Mouse (Mus musculus): Measurements from ENCODE around the gene Gm1043. TPM values are rescaled to one million over a fixed set of nuclear protein-coding genes. Genes with fewer than 3 reads are reported as not detected.

Gm1043 gene
- polyA plus RNA-seq, 1 experiment: 4.3 TPM

DNA sequence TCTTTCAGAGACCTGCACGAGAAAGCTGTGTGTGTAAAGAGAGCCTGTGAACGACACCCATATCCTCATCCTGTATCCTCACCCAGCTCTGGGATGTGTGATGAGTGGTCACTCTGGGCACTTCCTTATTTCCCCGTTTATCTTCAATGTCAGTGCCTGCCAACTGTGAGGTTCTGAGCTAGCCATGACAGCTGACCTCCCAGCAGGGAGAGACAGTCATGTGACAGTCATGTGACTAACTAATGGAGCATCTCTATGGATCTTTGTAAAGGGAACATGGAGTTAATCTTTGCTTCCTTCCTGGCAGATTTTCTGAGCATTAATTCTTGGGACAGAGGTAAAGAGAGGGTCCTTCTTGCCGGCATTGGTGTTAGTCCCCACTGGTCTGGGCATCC lies 128.5 kb downstream of the Gm1043 start:
- 65% methylated on average over 4 of the region's 4 CpGs for WGBS
- Histone ChIP-seq H3K4me3 (ENCODE audit: control insufficient read depth, insufficient read depth, low read length) (no peak overlapping the region), H3K4me1 (replicated peaks; ENCODE audit: control insufficient read depth, insufficient read depth, low read length) (no peaks in the 10 kb centered on the region), H3K27ac (ENCODE audit: control insufficient read depth, insufficient read depth, low read length) (no peak overlapping the region), H3K27me3 (ENCODE audit: control insufficient read depth, insufficient read depth, low read length) (no peaks in the 10 kb centered on the region), H3K36me3 (ENCODE audit: control insufficient read depth, insufficient read depth, low read length) (no peaks in the 10 kb centered on the region)
- TF ChIP-seq POLR2A (IDR thresholded peaks at IDR 0.05; ENCODE audit: control insufficient read depth, extremely low read depth, insufficient read depth, low read length, poor library complexity) (no peak), CTCF (IDR thresholded peaks at IDR 0.05; ENCODE audit: borderline replicate concordance, control insufficient read depth, extremely low read depth, insufficient read depth, low read length, poor library complexity) (no peak)
- no peak for DNase-seq

DNA sequence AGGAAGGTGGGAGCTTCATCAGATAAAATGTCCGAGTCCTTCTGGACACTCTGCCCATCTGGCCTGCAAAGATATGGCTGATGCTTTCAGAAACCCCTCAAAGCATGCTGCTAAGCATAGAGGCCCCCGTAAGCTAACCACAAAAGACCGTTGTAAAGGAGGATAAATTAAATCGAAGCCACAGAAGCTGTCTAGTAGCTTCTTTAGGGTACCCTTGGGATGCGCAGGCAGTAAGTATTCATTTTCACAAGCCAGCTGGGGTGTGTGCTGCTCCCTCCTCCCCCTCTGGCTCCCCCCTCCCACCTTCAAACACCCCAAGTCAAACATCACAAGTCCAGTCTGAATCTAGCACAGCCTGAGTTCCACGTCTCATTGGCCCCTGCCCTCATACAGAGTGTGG lies 129.4 kb downstream of the Gm1043 start:
- no peaks in the 10 kb centered on the region for H3K4me1 ChIP-seq (replicated peaks; ENCODE audit: control insufficient read depth, insufficient read depth, low read length)
- no peaks in the 10 kb centered on the region for H3K36me3 ChIP-seq (ENCODE audit: control insufficient read depth, insufficient read depth, low read length)
- WGBS: 90% methylated on average over 6 of the region's 6 CpGs
- H3K27me3 ChIP-seq (ENCODE audit: control insufficient read depth, insufficient read depth, low read length): no peaks in the 10 kb centered on the region
- DNase-seq: no peak
- no peak for TF ChIP-seq CTCF (IDR thresholded peaks at IDR 0.05; ENCODE audit: borderline replicate concordance, control insufficient read depth, extremely low read depth, insufficient read depth, low read length, poor library complexity)
- no peak overlapping the region for H3K4me3 ChIP-seq (ENCODE audit: control insufficient read depth, insufficient read depth, low read length)
- H3K27ac ChIP-seq (ENCODE audit: control insufficient read depth, insufficient read depth, low read length): no peak overlapping the region

DNA sequence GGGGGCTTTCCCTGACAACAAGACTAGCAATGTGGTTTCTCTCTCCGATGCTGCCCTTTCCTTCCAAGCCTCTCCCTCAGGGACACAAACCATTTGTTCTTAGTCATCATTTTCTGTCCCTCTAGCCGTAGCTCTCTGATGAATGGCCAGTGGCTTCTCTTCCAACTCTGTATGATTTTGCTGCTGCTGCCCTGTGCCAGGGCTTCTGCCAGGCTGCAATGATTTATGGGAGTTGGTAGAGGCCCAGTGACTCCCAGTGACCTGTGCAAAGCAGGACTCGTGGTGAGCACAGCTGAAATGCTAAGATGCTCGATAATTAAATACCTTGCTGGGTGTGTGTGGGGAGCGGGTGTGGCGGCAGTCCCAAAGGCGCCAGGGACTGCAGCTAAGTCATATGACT lies 130.1 kb downstream of the Gm1043 start:
- no peaks in the 10 kb centered on the region for H3K4me1 ChIP-seq (replicated peaks; ENCODE audit: control insufficient read depth, insufficient read depth, low read length)
- 87% methylated on average over 7 of the region's 7 CpGs for WGBS

DNA sequence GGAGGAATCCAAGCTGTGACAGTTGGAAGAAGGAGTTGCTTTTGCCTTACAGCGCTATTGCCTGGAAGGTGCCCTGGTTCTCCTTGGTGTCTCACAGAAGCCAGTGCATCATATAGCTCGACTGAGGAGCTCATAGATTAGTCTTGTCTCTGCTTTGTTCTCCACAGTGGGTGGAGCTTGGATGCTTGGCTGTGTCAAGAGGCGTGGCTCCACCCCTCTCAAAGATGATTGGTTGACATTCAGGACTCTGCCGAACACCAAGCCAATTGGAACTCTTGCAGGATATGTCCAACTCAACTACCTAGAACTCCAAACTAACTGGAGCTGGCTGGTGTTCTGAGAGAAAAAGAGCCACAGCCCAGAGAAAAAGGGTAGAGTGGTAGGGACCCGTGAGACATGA lies 134.4 kb downstream of the Gm1043 start:
- H3K27ac ChIP-seq (ENCODE audit: control insufficient read depth, insufficient read depth, low read length): no peak overlapping the region
- TF ChIP-seq POLR2A (IDR thresholded peaks at IDR 0.05; ENCODE audit: control insufficient read depth, extremely low read depth, insufficient read depth, low read length, poor library complexity) (no peak), CTCF (IDR thresholded peaks at IDR 0.05; ENCODE audit: borderline replicate concordance, control insufficient read depth, extremely low read depth, insufficient read depth, low read length, poor library complexity) (no peak)
- 51% methylated on average over 5 of the region's 5 CpGs for WGBS
- no peaks in the 10 kb centered on the region for H3K27me3 ChIP-seq (ENCODE audit: control insufficient read depth, insufficient read depth, low read length)
- H3K4me3 ChIP-seq (ENCODE audit: control insufficient read depth, insufficient read depth, low read length): no peak overlapping the region
- H3K36me3 ChIP-seq (ENCODE audit: control insufficient read depth, insufficient read depth, low read length): no peaks in the 10 kb centered on the region
- no peak for DNase-seq
- no peaks in the 10 kb centered on the region for H3K4me1 ChIP-seq (replicated peaks; ENCODE audit: control insufficient read depth, insufficient read depth, low read length)

More for the DNA sequence above, 130.1 kb downstream of the Gm1043 start:
- Histone ChIP-seq H3K36me3 (ENCODE audit: control insufficient read depth, insufficient read depth, low read length) (no peaks in the 10 kb centered on the region), H3K27me3 (ENCODE audit: control insufficient read depth, insufficient read depth, low read length) (no peaks in the 10 kb centered on the region), H3K27ac (ENCODE audit: control insufficient read depth, insufficient read depth, low read length) (no peak overlapping the region), H3K4me3 (ENCODE audit: control insufficient read depth, insufficient read depth, low read length) (no peak overlapping the region)
- no peak for DNase-seq
- TF ChIP-seq POLR2A (IDR thresholded peaks at IDR 0.05; ENCODE audit: control insufficient read depth, extremely low read depth, insufficient read depth, low read length, poor library complexity): no peak
- TF ChIP-seq CTCF (IDR thresholded peaks at IDR 0.05; ENCODE audit: borderline replicate concordance, control insufficient read depth, extremely low read depth, insufficient read depth, low read length, poor library complexity): no peak

DNA sequence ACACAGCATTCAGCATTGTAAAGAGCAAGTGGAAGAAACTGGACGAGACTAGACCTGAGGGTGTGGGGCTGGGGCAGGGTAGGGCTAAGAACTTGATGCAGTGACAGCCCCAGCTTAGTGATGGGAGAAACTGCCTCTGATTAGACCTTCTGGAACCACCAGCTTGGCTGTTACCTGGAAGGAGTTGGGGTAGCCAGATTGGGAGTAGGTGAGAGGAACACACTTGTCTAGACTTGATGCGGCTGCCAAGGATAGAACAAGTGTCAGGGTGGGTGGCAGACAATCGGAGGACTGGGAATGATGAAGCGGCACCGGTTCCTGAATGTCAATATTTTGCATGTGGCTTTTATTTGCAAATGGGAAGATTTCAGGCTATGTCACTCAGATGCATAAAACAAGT lies 135.4 kb downstream of the Gm1043 start:
- no peak for TF ChIP-seq CTCF (IDR thresholded peaks at IDR 0.05; ENCODE audit: borderline replicate concordance, control insufficient read depth, extremely low read depth, insufficient read depth, low read length, poor library complexity)
- no peak for TF ChIP-seq POLR2A (IDR thresholded peaks at IDR 0.05; ENCODE audit: control insufficient read depth, extremely low read depth, insufficient read depth, low read length, poor library complexity)
- H3K27me3 ChIP-seq (ENCODE audit: control insufficient read depth, insufficient read depth, low read length): no peaks in the 10 kb centered on the region
- 93% methylated on average over 5 of the region's 5 CpGs for WGBS

DNA sequence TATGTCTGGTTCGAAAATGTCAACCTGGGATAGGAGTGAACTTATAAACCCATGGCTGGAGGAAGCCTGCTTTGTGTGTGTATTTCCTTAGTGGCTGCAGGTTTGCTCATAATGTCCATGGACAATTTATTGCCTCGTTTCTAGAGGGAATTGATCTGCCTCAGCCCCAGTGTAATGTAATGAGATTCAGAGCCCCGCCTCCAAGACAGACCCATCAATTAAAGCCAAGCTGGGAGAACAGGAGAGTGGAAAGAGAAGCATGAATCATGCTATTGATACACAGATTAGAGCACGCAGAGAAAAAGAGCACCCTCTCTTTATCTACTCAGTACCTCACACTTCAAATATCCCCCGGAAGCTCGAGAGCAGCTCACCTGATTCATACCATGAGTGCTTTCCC lies 136.4 kb downstream of the Gm1043 start:
- Histone ChIP-seq H3K4me1 (replicated peaks; ENCODE audit: control insufficient read depth, insufficient read depth, low read length) (no peaks in the 10 kb centered on the region), H3K27ac (ENCODE audit: control insufficient read depth, insufficient read depth, low read length) (no peak overlapping the region), H3K36me3 (ENCODE audit: control insufficient read depth, insufficient read depth, low read length) (no peaks in the 10 kb centered on the region), H3K27me3 (ENCODE audit: control insufficient read depth, insufficient read depth, low read length) (no peaks in the 10 kb centered on the region), H3K4me3 (ENCODE audit: control insufficient read depth, insufficient read depth, low read length) (no peak overlapping the region)
- no peak for DNase-seq
- 69% methylated on average over 6 of the region's 6 CpGs for WGBS
- TF ChIP-seq POLR2A (IDR thresholded peaks at IDR 0.05; ENCODE audit: control insufficient read depth, extremely low read depth, insufficient read depth, low read length, poor library complexity) (no peak), CTCF (IDR thresholded peaks at IDR 0.05; ENCODE audit: borderline replicate concordance, control insufficient read depth, extremely low read depth, insufficient read depth, low read length, poor library complexity) (no peak)

More for the DNA sequence above, 135.4 kb downstream of the Gm1043 start:
- Histone ChIP-seq H3K4me3 (ENCODE audit: control insufficient read depth, insufficient read depth, low read length) (no peak overlapping the region), H3K27ac (ENCODE audit: control insufficient read depth, insufficient read depth, low read length) (no peak overlapping the region), H3K36me3 (ENCODE audit: control insufficient read depth, insufficient read depth, low read length) (no peaks in the 10 kb centered on the region), H3K4me1 (replicated peaks; ENCODE audit: control insufficient read depth, insufficient read depth, low read length) (no peaks in the 10 kb centered on the region)
- no peak for DNase-seq

DNA sequence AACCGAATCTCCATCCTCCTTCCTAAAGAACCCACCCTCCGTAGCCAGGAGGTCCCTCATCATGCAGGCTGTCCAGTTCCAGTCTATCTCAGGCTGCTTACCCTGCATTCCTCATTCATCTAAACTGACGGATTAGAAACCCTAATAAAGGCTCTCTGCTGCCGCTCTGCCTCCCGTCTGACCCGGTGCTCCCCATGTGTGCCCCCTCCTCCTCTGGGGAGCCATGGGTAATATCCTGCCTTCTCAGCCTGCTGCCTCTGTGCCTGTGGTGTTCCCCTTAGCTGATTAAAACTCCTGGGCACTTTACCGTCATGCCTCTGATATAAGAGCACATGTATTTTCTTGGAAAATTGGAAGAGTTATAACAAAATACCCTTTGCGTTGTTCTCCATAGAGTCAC lies 137.1 kb downstream of the Gm1043 start:
- WGBS: 85% methylated on average over 8 of the region's 8 CpGs
- DNase-seq: no peak
- Histone ChIP-seq H3K4me1 (replicated peaks; ENCODE audit: control insufficient read depth, insufficient read depth, low read length) (no peaks in the 10 kb centered on the region), H3K27me3 (ENCODE audit: control insufficient read depth, insufficient read depth, low read length) (no peaks in the 10 kb centered on the region), H3K36me3 (ENCODE audit: control insufficient read depth, insufficient read depth, low read length) (no peaks in the 10 kb centered on the region), H3K27ac (ENCODE audit: control insufficient read depth, insufficient read depth, low read length) (no peak overlapping the region), H3K4me3 (ENCODE audit: control insufficient read depth, insufficient read depth, low read length) (no peak overlapping the region)
- TF ChIP-seq POLR2A (IDR thresholded peaks at IDR 0.05; ENCODE audit: control insufficient read depth, extremely low read depth, insufficient read depth, low read length, poor library complexity) (no peak), CTCF (IDR thresholded peaks at IDR 0.05; ENCODE audit: borderline replicate concordance, control insufficient read depth, extremely low read depth, insufficient read depth, low read length, poor library complexity) (no peak)

Data from thymus, adult 2 months (tissue).